Mouse (Mus musculus): ENCODE data around the gene Mbtps1. TPM values are rescaled to one million over a fixed set of nuclear protein-coding genes. Genes with fewer than 3 reads are reported as not detected.
A peak's percentile ranks its signal among the peaks of the same experiment; 100 is the strongest.

Gene Mbtps1
- 50.0 and 58.4 TPM in 2 replicates for polyA plus RNA-seq (2014; fragmentation: Nextera tagmentation; extraction: Ambion mirVana)

DNA sequence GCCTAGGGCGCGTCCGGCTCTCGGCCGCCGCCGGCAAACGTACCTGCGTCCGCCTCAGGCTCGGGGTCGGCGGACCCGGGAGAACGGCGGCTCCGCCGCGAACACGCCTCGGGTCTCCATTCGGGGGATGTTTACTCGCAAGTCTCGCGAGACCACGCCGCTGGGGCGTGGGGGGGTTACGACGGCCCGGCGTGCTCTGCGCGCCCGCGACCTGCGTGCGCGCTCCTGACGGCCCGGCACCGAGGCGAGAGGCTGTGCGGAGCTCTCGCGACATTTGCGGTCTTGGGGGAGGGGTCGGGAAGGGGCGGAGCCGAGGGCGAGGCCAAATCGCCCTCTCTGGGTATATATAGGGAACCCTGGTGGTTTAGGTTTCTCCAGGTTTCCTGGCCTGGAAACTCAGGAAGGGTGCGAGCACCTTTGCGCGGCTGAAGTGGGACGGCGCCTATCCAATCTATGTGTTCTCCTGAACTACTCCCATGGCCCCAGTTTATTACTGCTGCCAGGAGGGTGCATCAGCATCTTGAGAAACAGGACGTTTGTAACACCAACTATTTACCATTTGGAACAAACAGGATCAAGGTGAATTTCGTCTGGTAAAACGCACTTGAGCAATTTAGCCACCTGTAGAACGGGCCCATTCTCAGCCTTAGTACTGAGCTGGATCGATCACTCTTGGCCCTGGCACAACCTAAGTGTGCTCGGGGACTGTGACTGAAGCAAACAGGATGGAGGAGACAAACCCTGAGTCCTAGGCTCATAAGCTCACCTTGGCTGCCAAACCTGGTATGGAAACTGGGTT, at the start of gene Mbtps1:
Gene Mbtps1, minus strand, starts transcription at position 133 of the 799 bp plus-strand sequence.
- ATAC-seq (peak; percentile 96), DNase-seq (ENCODE audit: low spot score) (peak; percentile 98)
- Histone ChIP-seq H3K27ac (ENCODE audit: low read depth, low read length) (peak within 1 kb of the TSS; percentile 86), H3K4me2 (ENCODE audit: low read length) (peak within 1 kb of the TSS; percentile 94), H3K27me3 (replicated peaks; ENCODE audit: control insufficient read depth, insufficient read depth, low read length) (no peaks in the 10 kb centered on the region), H3K36me3 (ENCODE audit: control insufficient read depth, insufficient read depth, low read length) (peaks cover 22% of the 10 kb centered on the region), H3K9me3 (replicated peaks; ENCODE audit: control insufficient read depth, low read length) (no peaks in the 10 kb centered on the region), H3K4me3 (ENCODE audit: low read depth, low read length) (peak within 1 kb of the TSS; percentile 69), H3K9ac (ENCODE audit: low read length) (peak within 1 kb of the TSS; percentile 86), H3K4me1 (ENCODE audit: control insufficient read depth, insufficient read depth, low read length) (peaks cover 18% of the 10 kb centered on the region)
- 7% methylated on average over 63 of the region's 63 CpGs for WGBS

- 89% methylated on average over 2 of the region's 2 CpGs for WGBS
- ATAC-seq = no peak
Measured at GRCm38 (mm10) chr8:119606224-119606623, 47.7 kb upstream of the Mbtps1 start.

DNA sequence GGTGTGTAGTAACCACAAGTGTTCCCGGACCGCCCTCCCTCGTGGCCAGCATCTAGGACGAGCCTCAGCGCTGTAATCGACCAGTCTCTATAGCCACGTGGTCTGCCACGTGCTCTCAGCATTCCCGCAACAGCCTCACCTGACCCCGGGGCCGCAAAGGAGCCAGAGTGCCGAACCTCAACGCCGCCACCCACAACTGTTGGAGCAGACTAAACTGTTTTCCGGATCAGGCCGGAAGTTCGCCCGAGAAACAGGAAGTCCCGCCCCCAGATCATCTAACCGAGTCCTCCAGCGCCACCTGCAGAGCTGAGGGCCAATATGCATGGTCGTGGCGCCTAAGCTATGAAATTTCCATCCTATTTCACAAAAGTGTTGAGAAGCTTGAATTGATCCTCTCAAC, 46.5 kb upstream of the Mbtps1 start, which contains the start of gene Taf1c:
Gene Taf1c, minus strand, starts transcription at position 227 of the 400 bp plus-strand sequence.
- Histone ChIP-seq H3K9ac (ENCODE audit: low read length) (peak within 1 kb of the TSS; percentile 84), H3K9me3 (replicated peaks; ENCODE audit: control insufficient read depth, low read length) (no peaks in the 10 kb centered on the region), H3K36me3 (ENCODE audit: control insufficient read depth, insufficient read depth, low read length) (peaks cover 29% of the 10 kb centered on the region), H3K4me3 (ENCODE audit: low read depth, low read length) (peak within 1 kb of the TSS; percentile 77), H3K27ac (ENCODE audit: low read depth, low read length) (no peak within 1 kb of the TSS), H3K4me1 (ENCODE audit: control insufficient read depth, insufficient read depth, low read length) (peaks cover 8% of the 10 kb centered on the region), H3K27me3 (replicated peaks; ENCODE audit: control insufficient read depth, insufficient read depth, low read length) (no peaks in the 10 kb centered on the region), H3K4me2 (ENCODE audit: low read length) (peak within 1 kb of the TSS; percentile 92)
- DNase-seq (ENCODE audit: low spot score) (peak; percentile 97), ATAC-seq (peak; percentile 87)
- under 1% methylated on average over 23 of the region's 23 CpGs for WGBS

More at GRCm38 (mm10) chr8:119606224-119606623, 47.7 kb upstream of the Mbtps1 start:
- Histone ChIP-seq H3K36me3 (ENCODE audit: control insufficient read depth, insufficient read depth, low read length) (peaks cover 16% of the 10 kb centered on the region), H3K9ac (ENCODE audit: low read length) (no peak overlapping the region), H3K4me1 (ENCODE audit: control insufficient read depth, insufficient read depth, low read length) (peaks cover 8% of the 10 kb centered on the region), H3K4me2 (ENCODE audit: low read length) (no peak overlapping the region), H3K27ac (ENCODE audit: low read depth, low read length) (no peak overlapping the region), H3K27me3 (replicated peaks; ENCODE audit: control insufficient read depth, insufficient read depth, low read length) (no peaks in the 10 kb centered on the region), H3K4me3 (ENCODE audit: low read depth, low read length) (no peak overlapping the region), H3K9me3 (replicated peaks; ENCODE audit: control insufficient read depth, low read length) (no peaks in the 10 kb centered on the region)
- no peak for DNase-seq (ENCODE audit: low spot score)

DNA sequence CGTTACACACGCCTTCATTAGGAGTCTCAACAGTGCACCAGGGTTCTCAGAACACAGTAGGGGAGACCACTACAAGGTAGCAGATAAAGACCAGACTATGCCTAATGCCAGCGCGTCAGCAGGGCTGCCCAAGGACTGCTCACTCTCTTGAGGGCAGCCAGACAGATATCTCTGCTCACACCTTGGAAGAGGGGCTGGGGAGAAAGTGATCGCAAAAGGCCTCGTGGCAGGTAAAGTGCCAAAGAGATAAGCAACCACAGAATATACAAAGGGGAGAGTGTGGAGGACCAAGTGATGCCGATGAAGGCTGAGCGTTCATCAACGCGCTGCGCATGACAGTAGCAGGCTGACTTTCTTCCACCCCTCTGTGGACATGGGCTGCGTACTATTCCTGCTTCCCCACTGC, 45.9 kb upstream of the Mbtps1 start:
- H3K9me3 ChIP-seq (replicated peaks; ENCODE audit: control insufficient read depth, low read length) = no peaks in the 10 kb centered on the region
- peaks cover 34% of the 10 kb centered on the region for H3K36me3 ChIP-seq (ENCODE audit: control insufficient read depth, insufficient read depth, low read length)
- no peak overlapping the region for H3K27ac ChIP-seq (ENCODE audit: low read depth, low read length)
- DNase-seq (ENCODE audit: low spot score) (no peak), ATAC-seq (peak; percentile 34; the same call in 1 of the 2 replicates)
- peak overlapping the region; percentile 92 for H3K4me2 ChIP-seq (ENCODE audit: low read length)
- H3K4me3 ChIP-seq (ENCODE audit: low read depth, low read length) = peak overlapping the region; percentile 77
- H3K9ac ChIP-seq (ENCODE audit: low read length) = peak overlapping the region; percentile 84
- H3K4me1 ChIP-seq (ENCODE audit: control insufficient read depth, insufficient read depth, low read length) = peaks cover 8% of the 10 kb centered on the region
- 40% methylated on average over 12 of the region's 12 CpGs for WGBS
- no peaks in the 10 kb centered on the region for H3K27me3 ChIP-seq (replicated peaks; ENCODE audit: control insufficient read depth, insufficient read depth, low read length)

- DNase-seq (ENCODE audit: low spot score) = no peak
- Histone ChIP-seq H3K9ac (ENCODE audit: low read length) (no peak overlapping the region; the same call in 1 of the 2 replicates), H3K4me3 (ENCODE audit: low read depth, low read length) (no peak overlapping the region), H3K4me2 (ENCODE audit: low read length) (peak overlapping the region; percentile 92), H3K27ac (ENCODE audit: low read depth, low read length) (no peak overlapping the region), H3K27me3 (replicated peaks; ENCODE audit: control insufficient read depth, insufficient read depth, low read length) (no peaks in the 10 kb centered on the region), H3K9me3 (replicated peaks; ENCODE audit: control insufficient read depth, low read length) (no peaks in the 10 kb centered on the region), H3K4me1 (ENCODE audit: control insufficient read depth, insufficient read depth, low read length) (peaks cover 8% of the 10 kb centered on the region), H3K36me3 (ENCODE audit: control insufficient read depth, insufficient read depth, low read length) (peaks cover 40% of the 10 kb centered on the region)
- 90% methylated on average over 4 of the region's 4 CpGs for WGBS
- no peak for ATAC-seq
Measured at GRCm38 (mm10) chr8:119603771-119604170, 45.2 kb upstream of the Mbtps1 start.

DNA sequence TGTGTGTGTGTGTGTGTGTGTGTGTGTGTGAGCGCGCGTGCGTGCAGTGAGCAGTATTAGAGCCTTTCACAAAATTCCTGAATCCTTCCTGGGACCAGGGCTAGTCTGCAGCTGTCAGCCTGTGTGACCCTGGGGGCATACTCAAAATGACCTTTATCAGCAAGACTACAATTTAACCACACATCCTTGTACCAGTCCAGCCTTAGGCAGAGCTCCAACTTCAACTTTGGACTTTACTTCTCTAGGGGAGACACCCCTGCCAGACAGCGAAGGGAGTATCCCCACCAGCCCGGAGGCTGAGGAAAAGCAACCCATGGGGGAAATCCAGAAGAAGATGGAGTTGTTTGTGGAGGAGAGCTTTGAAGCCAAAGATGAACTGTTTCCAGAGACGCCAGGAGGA, 32.9 kb upstream of the Mbtps1 start:
- 92% methylated on average over 7 of the region's 7 CpGs for WGBS
- H3K4me2 ChIP-seq (ENCODE audit: low read length) = no peak overlapping the region

GRCm38 (mm10) chr8:119590348-119590747, 31.8 kb upstream of the Mbtps1 start:
- no peak overlapping the region for H3K4me3 ChIP-seq (ENCODE audit: low read depth, low read length)
- H3K9ac ChIP-seq (ENCODE audit: low read length) = no peak overlapping the region
- no peak overlapping the region for H3K4me2 ChIP-seq (ENCODE audit: low read length)
- H3K27ac ChIP-seq (ENCODE audit: low read depth, low read length) = no peak overlapping the region
- no peaks in the 10 kb centered on the region for H3K4me1 ChIP-seq (ENCODE audit: control insufficient read depth, insufficient read depth, low read length)
- no peaks in the 10 kb centered on the region for H3K27me3 ChIP-seq (replicated peaks; ENCODE audit: control insufficient read depth, insufficient read depth, low read length)
- 85% methylated on average over 14 of the region's 14 CpGs for WGBS
- H3K9me3 ChIP-seq (replicated peaks; ENCODE audit: control insufficient read depth, low read length) = no peaks in the 10 kb centered on the region
- DNase-seq (ENCODE audit: low spot score) (no peak), ATAC-seq (no peak)
- no peaks in the 10 kb centered on the region for H3K36me3 ChIP-seq (ENCODE audit: control insufficient read depth, insufficient read depth, low read length)

More for the DNA sequence above, 32.9 kb upstream of the Mbtps1 start:
- H3K4me3 ChIP-seq (ENCODE audit: low read depth, low read length) = no peak overlapping the region
- H3K9me3 ChIP-seq (replicated peaks; ENCODE audit: control insufficient read depth, low read length) = no peaks in the 10 kb centered on the region
- H3K27me3 ChIP-seq (replicated peaks; ENCODE audit: control insufficient read depth, insufficient read depth, low read length) = no peaks in the 10 kb centered on the region
- ATAC-seq = no peak
- no peaks in the 10 kb centered on the region for H3K4me1 ChIP-seq (ENCODE audit: control insufficient read depth, insufficient read depth, low read length)
- 0 out of 2 replicates have a peak, but pooled peaks cover 7% of the 10 kb centered on the region for H3K36me3 ChIP-seq (ENCODE audit: control insufficient read depth, insufficient read depth, low read length)
- no peak overlapping the region for H3K27ac ChIP-seq (ENCODE audit: low read depth, low read length)
- DNase-seq (ENCODE audit: low spot score) = no peak
- no peak overlapping the region for H3K9ac ChIP-seq (ENCODE audit: low read length)

GRCm38 (mm10) chr8:119588844-119589243, 30.3 kb upstream of the Mbtps1 start:
- Histone ChIP-seq H3K9ac (ENCODE audit: low read length) (no peak overlapping the region), H3K4me1 (ENCODE audit: control insufficient read depth, insufficient read depth, low read length) (no peaks in the 10 kb centered on the region), H3K9me3 (replicated peaks; ENCODE audit: control insufficient read depth, low read length) (no peaks in the 10 kb centered on the region), H3K4me3 (ENCODE audit: low read depth, low read length) (no peak overlapping the region), H3K27ac (ENCODE audit: low read depth, low read length) (no peak overlapping the region), H3K27me3 (replicated peaks; ENCODE audit: control insufficient read depth, insufficient read depth, low read length) (no peaks in the 10 kb centered on the region), H3K4me2 (ENCODE audit: low read length) (no peak overlapping the region), H3K36me3 (ENCODE audit: control insufficient read depth, insufficient read depth, low read length) (no peaks in the 10 kb centered on the region)
- ATAC-seq (no peak), DNase-seq (ENCODE audit: low spot score) (no peak)
- 35% methylated on average over 10 of the region's 10 CpGs for WGBS

DNA sequence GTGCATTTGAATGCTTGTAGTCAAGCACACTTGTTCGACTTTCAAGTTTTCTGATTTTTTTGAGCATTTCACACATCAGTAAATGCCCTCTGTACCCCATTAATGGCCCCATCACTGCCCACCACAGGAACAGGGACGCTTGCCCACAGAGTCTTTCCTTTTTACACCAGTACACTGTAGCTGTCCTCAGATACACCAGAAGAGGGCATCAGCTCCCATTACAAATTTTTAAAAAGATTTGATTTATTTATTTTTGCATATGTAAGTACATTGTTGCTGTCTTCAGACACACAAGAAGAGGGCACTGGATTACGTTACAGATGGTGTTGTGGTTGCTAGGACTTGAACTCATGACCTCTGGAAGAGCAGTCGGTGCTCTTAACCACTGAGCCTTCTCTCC, 29.8 kb upstream of the Mbtps1 start:
- ATAC-seq = no peak
- H3K27me3 ChIP-seq (replicated peaks; ENCODE audit: control insufficient read depth, insufficient read depth, low read length) = no peaks in the 10 kb centered on the region
- no peaks in the 10 kb centered on the region for H3K36me3 ChIP-seq (ENCODE audit: control insufficient read depth, insufficient read depth, low read length)
- no peak for DNase-seq (ENCODE audit: low spot score)
- H3K9ac ChIP-seq (ENCODE audit: low read length) = no peak overlapping the region
- H3K4me3 ChIP-seq (ENCODE audit: low read depth, low read length) = no peak overlapping the region
- H3K4me1 ChIP-seq (ENCODE audit: control insufficient read depth, insufficient read depth, low read length) = no peaks in the 10 kb centered on the region
- H3K27ac ChIP-seq (ENCODE audit: low read depth, low read length) = no peak overlapping the region
- H3K9me3 ChIP-seq (replicated peaks; ENCODE audit: control insufficient read depth, low read length) = no peaks in the 10 kb centered on the region
- WGBS = 67% methylated on average over 4 of the region's 4 CpGs
- no peak overlapping the region for H3K4me2 ChIP-seq (ENCODE audit: low read length)
